Mouse (Mus musculus): Measurements from ENCODE around the gene Uso1.

- TF ChIP-seq POLR2A (IDR thresholded peaks at IDR 0.05; ENCODE audit: insufficient read depth, low read depth, low read length): no peak
- TF ChIP-seq CTCF (IDR thresholded peaks at IDR 0.05): no peak
- TF ChIP-seq EP300 (IDR thresholded peaks at IDR 0.05; ENCODE audit: insufficient read depth, low read depth, low read length): no peak
Measured at GRCm38 (mm10) chr5:92103816-92104415, 33.8 kb upstream of the Uso1 start.

All from heart, adult 2 months (tissue).